Mouse (Mus musculus) testis, adult 2 months (tissue): Measurements from ENCODE around the gene Gpatch2.

Experiments used
- CTCF ChIP-seq: fragments of 200-500 bp; IDR thresholded peaks from 2 replicates; pipeline ENCODE4 v1.5.1; 2012; ENCODE audit warnings: low read depth, mild to moderate bottlenecking, inconsistent platforms, low read length, moderate library complexity; ENCODE audit not compliant: control insufficient read depth, insufficient read depth, insufficient replicate concordance
- POLR2A ChIP-seq: fragments of 200-500 bp; IDR thresholded peaks from 2 replicates; pipeline ENCODE4 v1.6.1; 2012; ENCODE audit warnings: low read depth, mild to moderate bottlenecking, inconsistent platforms, low read length, moderate library complexity; ENCODE audit not compliant: control insufficient read depth

GRCm38 (mm10) chr1:187220756-187221155 is 5.4 kb downstream of the Gpatch2 start:
- TF ChIP-seq CTCF (no peak), POLR2A (no peak)
